ENCODE assay signal across 18 mouse cellular contexts in genomic region chr6:82987411-82987971, GRCm38 (mm10). TPM values are rescaled to one million over a fixed set of nuclear protein-coding genes. Genes with fewer than 3 reads are reported as not detected.
DNase-seq lines count a peak whose midpoint lies in the region; ATAC-seq and TF ChIP-seq lines count a peak whose summit lies in the region.
"Had no signal": no experiment of that assay in that cellular context is flagged by ENCODE, and none has a peak within 500 bp of the region (broad histone marks: within the 10 kb centered on the region; RNA-seq: fewer than 3 reads in every experiment).

No protein-coding gene starts in this region.

- H3K4me2 ChIP-seq in intestine, embryonic 15.5 days (replicated peaks): no peak overlapping the region
- no peak overlapping the region for H3K4me2 ChIP-seq in intestine, postnatal 0 days (replicated peaks; ENCODE audit: low read depth)
- peak overlapping the region; percentile 39 for H3K4me2 ChIP-seq in embryonic facial prominence, embryonic 13.5 days
- peak overlapping the region; percentile 16; the same call in 1 of the 2 replicates for H3K4me2 ChIP-seq in limb, embryonic 14.5 days (replicated peaks; ENCODE audit: low read depth, low read length, severe bottlenecking)
- H3K4me2 ChIP-seq: midbrain, embryonic 12.5 days had no signal

- 0 out of 2 replicates have a peak, but pooled peaks have one; percentile 12 for ATAC-seq in intestine, embryonic 15.5 days
- ATAC-seq in intestine, postnatal 0 days: no peak
- ATAC-seq in embryonic facial prominence, embryonic 13.5 days (ENCODE audit: insufficient number of reproducible peaks, insufficient read depth, low FRiP score, low TSS enrichment, low read depth): peak; percentile 74; the same call in 1 of the 2 replicates
- ATAC-seq in limb, embryonic 14.5 days (ENCODE audit: low FRiP score, low read depth): peak; percentile 41; the same call in 1 of the 2 replicates

- 17% methylated on average over 9 of the region's 9 CpGs for WGBS in intestine, embryonic 15.5 days
- 24% methylated on average over 9 of the region's 9 CpGs for WGBS in intestine, postnatal 0 days
- 6% methylated on average over 9 of the region's 9 CpGs for WGBS in embryonic facial prominence, embryonic 13.5 days
- WGBS in limb, embryonic 14.5 days: 8% methylated on average over 9 of the region's 9 CpGs

- no peaks in the 10 kb centered on the region for H3K36me3 ChIP-seq in intestine, embryonic 15.5 days
- H3K36me3 ChIP-seq in intestine, postnatal 0 days (ENCODE audit: control insufficient read depth, insufficient read depth): no peaks in the 10 kb centered on the region
- H3K36me3 ChIP-seq in embryonic facial prominence, embryonic 13.5 days: no peaks in the 10 kb centered on the region
- no peaks in the 10 kb centered on the region for H3K36me3 ChIP-seq in limb, embryonic 14.5 days (ENCODE audit: control insufficient read depth, insufficient read depth, low read length)
- H3K36me3 ChIP-seq: midbrain, embryonic 12.5 days had no signal

- H3K9ac ChIP-seq in intestine, embryonic 15.5 days: no peak overlapping the region
- no peak overlapping the region for H3K9ac ChIP-seq in intestine, postnatal 0 days (ENCODE audit: low read depth, low read length)
- 0 out of 2 replicates have a peak overlapping the region, but pooled peaks have one; percentile 36 for H3K9ac ChIP-seq in embryonic facial prominence, embryonic 13.5 days
- H3K9ac ChIP-seq in limb, embryonic 14.5 days (ENCODE audit: low read depth, low read length, severe bottlenecking): no peak overlapping the region
- H3K9ac ChIP-seq: midbrain, embryonic 12.5 days had no signal

- DNase-seq in embryo, embryonic 10 days (ENCODE audit: low spot score): peak; percentile 82
- peak; percentile 60 for DNase-seq in limb, embryonic 14.5 days (ENCODE audit: low spot score)
- DNase-seq in gastrocnemius, adult 18-20 months (ENCODE audit: low spot score): no peak
- no peak for DNase-seq in heart, postnatal 25 days (ENCODE audit: low spot score)
- DNase-seq in left cerebral cortex, adult 8-10 months (ENCODE audit: low spot score in 2 of 2): no peak
- DNase-seq: adrenal gland, postnatal 10 days; B cell, adult 2 months; cerebellum, adult 9-10 months; heart, postnatal 14 days; kidney, adult 2 months; thymus, postnatal 4 days had no signal

- no peaks in the 10 kb centered on the region for H3K27me3 ChIP-seq in intestine, embryonic 15.5 days (replicated peaks)
- H3K27me3 ChIP-seq in intestine, postnatal 0 days (replicated peaks; ENCODE audit: control insufficient read depth, insufficient read depth, low read length): no peaks in the 10 kb centered on the region
- no peaks in the 10 kb centered on the region; the same call in 1 of the 2 replicates for H3K27me3 ChIP-seq in embryonic facial prominence, embryonic 13.5 days
- H3K27me3 ChIP-seq in limb, embryonic 14.5 days (ENCODE audit: control insufficient read depth, insufficient read depth, low read length): no peaks in the 10 kb centered on the region
- H3K27me3 ChIP-seq: midbrain, embryonic 12.5 days had no signal

- no peak overlapping the region for H3K27ac ChIP-seq in intestine, embryonic 15.5 days
- no peak overlapping the region for H3K27ac ChIP-seq in intestine, postnatal 0 days (ENCODE audit: low read depth, low read length)
- H3K27ac ChIP-seq in embryonic facial prominence, embryonic 13.5 days: peak overlapping the region; percentile 75
- H3K27ac ChIP-seq in limb, embryonic 14.5 days (replicated peaks; ENCODE audit: low read depth, low read length): no peak overlapping the region
- H3K27ac ChIP-seq: midbrain, embryonic 12.5 days had no signal

- intact Hi-C loops in heart, postnatal 25 days (cut with DNase I): no loop called here

- TF ChIP-seq CTCF in intestine, postnatal 0 days (IDR thresholded peaks at IDR 0.05; ENCODE audit: low read depth): no peak

- H3K4me1 ChIP-seq in intestine, embryonic 15.5 days (replicated peaks): peaks cover 6% of the 10 kb centered on the region; the same call in 1 of the 2 replicates
- no peaks in the 10 kb centered on the region for H3K4me1 ChIP-seq in intestine, postnatal 0 days (replicated peaks; ENCODE audit: control insufficient read depth, insufficient read depth, low read length)
- H3K4me1 ChIP-seq in embryonic facial prominence, embryonic 13.5 days: peaks cover 14% of the 10 kb centered on the region
- peaks cover 7% of the 10 kb centered on the region; the same call in 1 of the 2 replicates for H3K4me1 ChIP-seq in limb, embryonic 14.5 days (ENCODE audit: control insufficient read depth, insufficient read depth, low read length)
- H3K4me1 ChIP-seq: midbrain, embryonic 12.5 days had no signal

- H3K4me3 ChIP-seq in intestine, embryonic 15.5 days (replicated peaks): no peak overlapping the region
- no peak overlapping the region for H3K4me3 ChIP-seq in intestine, postnatal 0 days (ENCODE audit: low read depth, low read length)
- no peak overlapping the region for H3K4me3 ChIP-seq in embryonic facial prominence, embryonic 13.5 days
- no peak overlapping the region for H3K4me3 ChIP-seq in limb, embryonic 14.5 days (replicated peaks; ENCODE audit: low read length)
- H3K4me3 ChIP-seq: erythroblast, embryonic 14.5 days; midbrain, embryonic 12.5 days had no signal

- no peak for TF ChIP-seq POLR2A in limb, embryonic 14.5 days (IDR thresholded peaks at IDR 0.05; ENCODE audit: borderline replicate concordance, extremely low read depth, insufficient read depth, insufficient read length)

- H3K9me3 ChIP-seq in intestine, embryonic 15.5 days: no peaks in the 10 kb centered on the region
- no peaks in the 10 kb centered on the region for H3K9me3 ChIP-seq in intestine, postnatal 0 days (ENCODE audit: control insufficient read depth)
- no peaks in the 10 kb centered on the region for H3K9me3 ChIP-seq in embryonic facial prominence, embryonic 13.5 days
- no peaks in the 10 kb centered on the region for H3K9me3 ChIP-seq in limb, embryonic 14.5 days (ENCODE audit: control insufficient read depth, low read length)
- H3K9me3 ChIP-seq: midbrain, embryonic 12.5 days had no signal

RNA-seq across cellular contexts. Expression of gene M1ap, which starts 40.8 kb away (rescaled TPM):
- 0.26 and 0.78 TPM in 2 replicates for polyA plus RNA-seq in intestine, embryonic 15.5 days (2015; fragmentation: Nextera tagmentation; extraction: Ambion mirVana)
- 0.16 TPM in 1 of 2 replicates, not detected in the other for polyA plus RNA-seq in intestine, postnatal 0 days (2015; fragmentation: Nextera tagmentation; extraction: Ambion mirVana)
- 0.25 and 0.88 TPM in 2 replicates for polyA plus RNA-seq in embryonic facial prominence, embryonic 13.5 days (2015; fragmentation: Nextera tagmentation; extraction: Ambion mirVana)
- polyA plus RNA-seq in limb, embryonic 14.5 days (2012; rRNA removed): 0.32 and 0.70 TPM in 2 replicates
- 0.17 and 0.67 TPM in 2 replicates for polyA plus RNA-seq in limb, embryonic 14.5 days (2014; fragmentation: Nextera tagmentation; extraction: Ambion mirVana)
- not detected for total RNA-seq in gastrocnemius, adult 18-20 months (2021)
- total RNA-seq in heart, postnatal 25 days (2021): under 1 TPM in 1 of 2 experiments, not detected in 1; 0.17 TPM
- under 1 TPM in 3 of 4 experiments, not detected in 1; 0.33 to 0.57 (median 0.48) TPM for total RNA-seq in left cerebral cortex, adult 8-10 months (2022)
- total RNA-seq: heart, adult 8-10 months; left cerebral cortex, postnatal 10 days had no signal

RNA-seq across cellular contexts. Expression of gene Dok1, which starts 45.8 kb away (rescaled TPM):
- polyA plus RNA-seq in intestine, embryonic 15.5 days (2015; fragmentation: Nextera tagmentation; extraction: Ambion mirVana): 9.7 and 9.8 TPM in 2 replicates
- 7.7 and 8.8 TPM in 2 replicates for polyA plus RNA-seq in intestine, postnatal 0 days (2015; fragmentation: Nextera tagmentation; extraction: Ambion mirVana)
- 11.5 and 12.8 TPM in 2 replicates for polyA plus RNA-seq in embryonic facial prominence, embryonic 13.5 days (2015; fragmentation: Nextera tagmentation; extraction: Ambion mirVana)
- polyA plus RNA-seq in limb, embryonic 14.5 days (2012; rRNA removed): 17.1 and 17.4 TPM in 2 replicates
- polyA plus RNA-seq in limb, embryonic 14.5 days (2014; fragmentation: Nextera tagmentation; extraction: Ambion mirVana): 9.6 and 11.4 TPM in 2 replicates
- 1 to 10 TPM; 1.1 to 1.4 TPM for total RNA-seq in gastrocnemius, adult 18-20 months (2021)
- total RNA-seq in heart, postnatal 25 days (2021): 1 to 10 TPM; 2.9 to 3.2 TPM
- 1 to 10 TPM; 2.1 to 3.7 (median 2.9) TPM for total RNA-seq in left cerebral cortex, adult 8-10 months (2022)

RNA-seq across cellular contexts. Expression of gene Loxl3, which starts 46.5 kb away (rescaled TPM):
- polyA plus RNA-seq in intestine, embryonic 15.5 days (2015; fragmentation: Nextera tagmentation; extraction: Ambion mirVana): 12.7 and 14.2 TPM in 2 replicates
- 4.1 and 4.7 TPM in 2 replicates for polyA plus RNA-seq in intestine, postnatal 0 days (2015; fragmentation: Nextera tagmentation; extraction: Ambion mirVana)
- polyA plus RNA-seq in embryonic facial prominence, embryonic 13.5 days (2015; fragmentation: Nextera tagmentation; extraction: Ambion mirVana): 20.9 and 24.1 TPM in 2 replicates
- 55.6 and 58.6 TPM in 2 replicates for polyA plus RNA-seq in limb, embryonic 14.5 days (2012; rRNA removed)
- polyA plus RNA-seq in limb, embryonic 14.5 days (2014; fragmentation: Nextera tagmentation; extraction: Ambion mirVana): 24.1 and 26.0 TPM in 2 replicates
- 1 to 10 TPM; 1.2 to 1.4 TPM for total RNA-seq in gastrocnemius, adult 18-20 months (2021)
- 1 to 10 TPM; 2.0 to 4.2 TPM for total RNA-seq in heart, postnatal 25 days (2021)
- 1 to 10 TPM; 2.0 to 4.3 (median 3.0) TPM for total RNA-seq in left cerebral cortex, adult 8-10 months (2022)

RNA-seq across cellular contexts. Expression of gene Sema4f, which starts 47.9 kb away (rescaled TPM):
- polyA plus RNA-seq in intestine, embryonic 15.5 days (2015; fragmentation: Nextera tagmentation; extraction: Ambion mirVana): 1.5 and 1.7 TPM in 2 replicates
- polyA plus RNA-seq in intestine, postnatal 0 days (2015; fragmentation: Nextera tagmentation; extraction: Ambion mirVana): 0.56 and 0.64 TPM in 2 replicates
- polyA plus RNA-seq in embryonic facial prominence, embryonic 13.5 days (2015; fragmentation: Nextera tagmentation; extraction: Ambion mirVana): 6.5 and 7.2 TPM in 2 replicates
- 3.2 and 3.9 TPM in 2 replicates for polyA plus RNA-seq in limb, embryonic 14.5 days (2012; rRNA removed)
- polyA plus RNA-seq in limb, embryonic 14.5 days (2014; fragmentation: Nextera tagmentation; extraction: Ambion mirVana): 1.1 and 2.2 TPM in 2 replicates
- total RNA-seq in gastrocnemius, adult 18-20 months (2021): under 1 TPM in 1 of 2 experiments, not detected in 1; 0.07 TPM
- under 1 TPM; 0.34 to 0.47 TPM for total RNA-seq in heart, postnatal 25 days (2021)
- total RNA-seq in left cerebral cortex, adult 8-10 months (2022): 10 to 100 TPM; 35.0 to 36.1 (median 35.2) TPM
- polyA plus RNA-seq: erythroblast, embryonic 14.5 days had no signal

Comparison
In these comparisons a context has a peak if more than half of its experiments do, and no peak if none do; other contexts are left out.
1. H3K4me2 ChIP-seq: peak in embryonic facial prominence, embryonic 13.5 days (single experiment) and limb, embryonic 14.5 days (single experiment); none in intestine, embryonic 15.5 days (single experiment) and intestine, postnatal 0 days (single experiment).
2. DNase-seq: peak in embryo, embryonic 10 days (single experiment) and limb, embryonic 14.5 days (single experiment); none in gastrocnemius, adult 18-20 months (single experiment), heart, postnatal 25 days (single experiment) and left cerebral cortex, adult 8-10 months (0 of 2).